Mouse (Mus musculus): ENCODE data around the gene Gstp2.

Gene Gstp2

GRCm38 (mm10) chr19:4045966-4046865 lies at the start of gene Gstp2:
Gene Gstp2, minus strand, starts transcription at chr19:4046023.
- peak; percentile 93 for DNase-seq

- DNase-seq, result no peak
Measured at GRCm38 (mm10) chr19:4094774-4095303, 49.0 kb upstream of the Gstp2 start.

GRCm38 (mm10) chr19:4094348-4094747 lies 48.5 kb upstream of the Gstp2 start:
- DNase-seq, result no peak

- no peak for DNase-seq
Measured at GRCm38 (mm10) chr19:4093772-4094171, 47.9 kb upstream of the Gstp2 start.

- DNase-seq, result no peak
Measured at GRCm38 (mm10) chr19:4092750-4093149, 46.9 kb upstream of the Gstp2 start.

GRCm38 (mm10) chr19:4091383-4091782 lies 45.6 kb upstream of the Gstp2 start:
- no peak for DNase-seq

- DNase-seq, result no peak
Measured at GRCm38 (mm10) chr19:4090446-4090845, 44.6 kb upstream of the Gstp2 start.

- DNase-seq, result no peak
Measured at GRCm38 (mm10) chr19:4089128-4089527, 43.3 kb upstream of the Gstp2 start.

- DNase-seq, result no peak
Measured at GRCm38 (mm10) chr19:4088146-4088545, 42.3 kb upstream of the Gstp2 start.

- DNase-seq, result no peak
Measured at GRCm38 (mm10) chr19:4087090-4087489, 41.3 kb upstream of the Gstp2 start.

- DNase-seq, result no peak
Measured at GRCm38 (mm10) chr19:4086156-4086555, 40.3 kb upstream of the Gstp2 start.

- DNase-seq, result no peak
Measured at GRCm38 (mm10) chr19:4084984-4085383, 39.2 kb upstream of the Gstp2 start.

- no peak for DNase-seq
Measured at GRCm38 (mm10) chr19:4083826-4084225, 38.0 kb upstream of the Gstp2 start.

- DNase-seq, result no peak
Measured at GRCm38 (mm10) chr19:4083316-4083715, 37.5 kb upstream of the Gstp2 start.

GRCm38 (mm10) chr19:4082219-4082965 lies 36.6 kb upstream of the Gstp2 start:
- no peak for DNase-seq

- DNase-seq, result no peak
Measured at GRCm38 (mm10) chr19:4081394-4081793, 35.6 kb upstream of the Gstp2 start, which contains the start of gene Cabp2. Gene Cabp2, plus strand, starts transcription at chr19:4081578.

- DNase-seq, result no peak
Measured at GRCm38 (mm10) chr19:4080511-4081009, 34.7 kb upstream of the Gstp2 start.

GRCm38 (mm10) chr19:4079594-4079993 lies 33.8 kb upstream of the Gstp2 start:
- no peak for DNase-seq

- no peak for DNase-seq
Measured at GRCm38 (mm10) chr19:4075531-4075930, 29.7 kb upstream of the Gstp2 start.

- DNase-seq, result no peak
Measured at GRCm38 (mm10) chr19:4072706-4073424, 27.0 kb upstream of the Gstp2 start.

GRCm38 (mm10) chr19:4071406-4071805 lies 25.6 kb upstream of the Gstp2 start:
- no peak for DNase-seq

- no peak for DNase-seq
Measured at GRCm38 (mm10) chr19:4070756-4071155, 24.9 kb upstream of the Gstp2 start.

GRCm38 (mm10) chr19:4070311-4070710 lies 24.5 kb upstream of the Gstp2 start:
- DNase-seq, result no peak
